Mouse (Mus musculus) CH12.LX (cell line): ENCODE data around the gene Pmf1. TPM values are rescaled to one million over a fixed set of nuclear protein-coding genes. Genes with fewer than 3 reads are reported as not detected.

Source experiments
- DNase-seq: peaks from one replicate; pipeline ENCODE4 v3.0.0-alpha.2; 2013; ENCODE audit errors: extremely low read depth
- H3K27ac ChIP-seq: 2 replicates; pipeline ENCODE4 v1.5.1; 2012; ENCODE audit warnings: low read depth, mild to moderate bottlenecking, control low read depth, moderate library complexity; ENCODE audit not compliant: insufficient read depth
- H3K27me3 ChIP-seq: replicated peaks from 2 replicates; pipeline ENCODE3; 2012; ENCODE audit warnings: inconsistent platforms
- H3K36me3 ChIP-seq, 2 experiments: replicated peaks in 1 of 2; 2 replicates each; pipeline versions ENCODE3 to v1.6.1; 2012; ENCODE audit warnings: inconsistent platforms in 1 of 2, low read length in 1 of 2, mild to moderate bottlenecking in 1 of 2, mixed read lengths in 1 of 2, moderate library complexity in 1 of 2; ENCODE audit not compliant: control insufficient read depth in 1 of 2, insufficient read depth in 1 of 2
- H3K4me1 ChIP-seq, 2 experiments: 2 replicates each; pipeline ENCODE4 v1.6.1; 2012; ENCODE audit warnings: inconsistent platforms in 1 of 2, moderate library complexity in 1 of 2; ENCODE audit not compliant: insufficient read depth in 2 of 2, control insufficient read depth in 1 of 2
- H3K4me2 ChIP-seq: 2 replicates; pipeline ENCODE4 v1.6.1; 2012; ENCODE audit warnings: low read depth, mild to moderate bottlenecking, control low read depth; ENCODE audit not compliant: poor library complexity, insufficient read depth, severe bottlenecking
- H3K4me3 ChIP-seq, 3 experiments: fragments of 150-350 bp in 1 of 3; sonication (generic) in 1 of 3; replicated peaks in 1 of 3; 2 replicates each; pipeline versions ENCODE3 to v1.5.1; 2011 to 2012; ENCODE audit warnings: low read depth in 2 of 3, low read length in 2 of 3, mild to moderate bottlenecking in 2 of 3, moderate library complexity in 2 of 3, control low read depth in 1 of 3, improper control_type of control experiment in 1 of 3, inconsistent platforms in 1 of 3, mixed read lengths in 1 of 3; ENCODE audit not compliant: poor library complexity in 1 of 3
- H3K79me2 ChIP-seq: replicated peaks from 2 replicates; pipeline ENCODE4 v1.6.1; 2012; ENCODE audit warnings: mild to moderate bottlenecking, moderate library complexity; ENCODE audit not compliant: control insufficient read depth, poor library complexity, insufficient read depth, severe bottlenecking; ENCODE audit errors: extremely low read depth
- H3K9ac ChIP-seq: 2 replicates; pipeline ENCODE4 v1.6.1; 2012; ENCODE audit warnings: low read depth, mild to moderate bottlenecking, control low read depth, moderate library complexity; ENCODE audit not compliant: insufficient read depth
- H3K9me3 ChIP-seq: replicated peaks from 2 replicates; pipeline ENCODE3; 2012; ENCODE audit warnings: low read length, inconsistent platforms, mixed read lengths
- BHLHE40 ChIP-seq: IDR thresholded peaks from 2 replicates; pipeline ENCODE4 v1.6.1; 2011; ENCODE audit warnings: mild to moderate bottlenecking, low read depth, low read length, improper control_type of control experiment
- CHD2 ChIP-seq: IDR thresholded peaks from 2 replicates; pipeline ENCODE4 v1.6.1; 2011; ENCODE audit warnings: low read length, improper control_type of control experiment
- E2F4 ChIP-seq: IDR thresholded peaks from 2 replicates; pipeline ENCODE4 v1.6.1; 2011; ENCODE audit warnings: low read depth, low read length, improper control_type of control experiment; ENCODE audit not compliant: insufficient replicate concordance
- EP300 ChIP-seq: IDR thresholded peaks from 2 replicates; pipeline ENCODE4 v1.6.1; 2011; ENCODE audit warnings: low read length, improper control_type of control experiment
- GABPA ChIP-seq: IDR thresholded peaks from 2 replicates; pipeline ENCODE4 v1.6.1; 2012; ENCODE audit warnings: low read depth, low read length, improper control_type of control experiment, inconsistent platforms; ENCODE audit not compliant: insufficient replicate concordance
- IRF4 ChIP-seq: IDR thresholded peaks from 2 replicates; pipeline ENCODE4 v1.6.1; 2014; ENCODE audit warnings: low read depth, mild to moderate bottlenecking, inconsistent platforms, low read length, improper control_type of control experiment
- JUN ChIP-seq: IDR thresholded peaks from 2 replicates; pipeline ENCODE4 v1.6.1; 2011; ENCODE audit warnings: low read depth, mild to moderate bottlenecking, low read length, improper control_type of control experiment, moderate library complexity; ENCODE audit not compliant: insufficient read depth
- MAX ChIP-seq: IDR thresholded peaks from 2 replicates; pipeline ENCODE4 v1.6.1; 2011; ENCODE audit warnings: low read length, improper control_type of control experiment
- MEF2A ChIP-seq: IDR thresholded peaks from 2 replicates; pipeline ENCODE4 v1.6.1; 2014; ENCODE audit warnings: low read depth, mild to moderate bottlenecking, inconsistent platforms, low read length, improper control_type of control experiment, borderline replicate concordance
- NELFE ChIP-seq: IDR thresholded peaks from 2 replicates; pipeline ENCODE4 v1.6.1; 2011; ENCODE audit warnings: low read depth, low read length, improper control_type of control experiment
- NRF1 ChIP-seq: IDR thresholded peaks from 2 replicates; pipeline ENCODE4 v1.6.1; 2014; ENCODE audit warnings: low read depth, mild to moderate bottlenecking, inconsistent platforms, low read length, improper control_type of control experiment, moderate library complexity
- PAX5 ChIP-seq: IDR thresholded peaks from 2 replicates; pipeline ENCODE4 v1.6.1; 2012; ENCODE audit warnings: low read length, inconsistent platforms, mixed read lengths
- POLR2A ChIP-seq: IDR thresholded peaks from 2 replicates; pipeline ENCODE4 v1.6.1; 2011; ENCODE audit warnings: low read depth, mild to moderate bottlenecking, improper control_type of control experiment, low read length
- POLR2AphosphoS2 ChIP-seq: IDR thresholded peaks from 2 replicates; pipeline ENCODE4 v1.6.1; 2011; ENCODE audit warnings: low read depth, low read length, improper control_type of control experiment
- RAD21 ChIP-seq: IDR thresholded peaks from 2 replicates; pipeline ENCODE4 v1.6.1; 2011; ENCODE audit warnings: low read depth, mild to moderate bottlenecking, low read length, improper control_type of control experiment, moderate library complexity
- SIN3A ChIP-seq: IDR thresholded peaks from 2 replicates; pipeline ENCODE4 v1.6.1; 2012; ENCODE audit warnings: low read length, improper control_type of control experiment, inconsistent platforms
- USF1 ChIP-seq: IDR thresholded peaks from 2 replicates; pipeline ENCODE4 v1.6.1; 2014; ENCODE audit warnings: low read depth, mild to moderate bottlenecking, inconsistent platforms, low read length, improper control_type of control experiment
- USF2 ChIP-seq: conservative IDR thresholded peaks from 2 replicates; pipeline ENCODE4 v1.6.1; 2011; ENCODE audit warnings: low read depth, low read length, improper control_type of control experiment
- ZC3H11A ChIP-seq: IDR thresholded peaks from 2 replicates; pipeline ENCODE4 v1.6.1; 2012; ENCODE audit warnings: low read depth, mild to moderate bottlenecking, inconsistent platforms, low read length, improper control_type of control experiment
- ZMIZ1 ChIP-seq: IDR thresholded peaks from 2 replicates; pipeline ENCODE4 v1.6.1; 2012; ENCODE audit warnings: low read depth, mild to moderate bottlenecking, inconsistent platforms, low read length, improper control_type of control experiment
- ZNF384 ChIP-seq: IDR thresholded peaks from 2 replicates; pipeline ENCODE4 v1.6.1; 2012; ENCODE audit warnings: low read depth, low read length, improper control_type of control experiment, inconsistent platforms
- dilution Hi-C: fragments of 300-500 bp; cut with MboI; formaldehyde crosslinking; loops from 2 replicates; pipeline ENCODE4 v1.14.3; 2020; ENCODE audit warnings: low sequenced_read_pairs; ENCODE audit not compliant: extremely low pct_unique_long_range_greater_than_20kb, extremely low pct_ligation_motif_present
- in situ Hi-C: fragments of 300-500 bp; cut with MboI; formaldehyde crosslinking; loops from 3 replicates; pipeline ENCODE4 v1.14.3; 2019; ENCODE audit warnings: low sequenced_read_pairs, low pct_ligation_motif_present, low pct_unique_long_range_greater_than_20kb, mixed read lengths
- polyA plus RNA-seq: library from polyadenylated mRNA; unstranded; fragments of >175 nt; gene quantifications from 2 replicates; pipeline ENCODE4 v1.2.1, GENCODE M21; 2012; ENCODE audit warnings: low read depth; ENCODE audit not compliant: insufficient read length
- total RNA-seq, 2 experiments: library from RNA; depleted of rRNA; stranded (reverse); fragments of 300-350 nt in 1 of 2; fragments of >200 nt in 1 of 2; gene quantifications; 2 replicates each; pipeline ENCODE4 v1.2.3; 2012 to 2014

Gene Pmf1
- total and polyA plus RNA-seq, 3 experiments, result 99.9 to 144 (median 104) TPM

- Histone ChIP-seq H3K4me2 (peak overlapping the region; percentile 65; the same call in 1 of the 2 replicates), H3K9ac (peak overlapping the region; percentile 66; the same call in 1 of the 2 replicates), H3K27me3 (peaks cover 2% of the 10 kb centered on the region), H3K36me3 (peaks cover 6 to 16% of the 10 kb centered on the region in 2 experiments), H3K4me1 (peaks cover 5 to 32% of the 10 kb centered on the region in 2 experiments; a peak in 3 of 4 replicates), H3K4me3 (peak overlapping the region in 2 of 3 experiments; percentile 32 to 74), H3K79me2 (peaks cover 16% of the 10 kb centered on the region), H3K9me3 (no peaks in the 10 kb centered on the region), H3K27ac (no peak overlapping the region)
- TF ChIP-seq NRF1 (no peak), GABPA (no peak), ZMIZ1 (no peak), USF2 (no peak), PAX5 (no peak), JUN (no peak), SIN3A (no peak), IRF4 (no peak), NELFE (no peak), POLR2A (no peak), MAX (no peak), MEF2A (no peak), USF1 (no peak), CHD2 (no peak), POLR2AphosphoS2 (no peak), E2F4 (no peak)
- dilution Hi-C loops, result no loop called here
- no peak for DNase-seq
- in situ Hi-C loops, result no loop called here
These were observed 15.7 kb upstream of the Pmf1 start for GRCm38 (mm10) chr3:88425708-88426420.

GRCm38 (mm10) chr3:88425330-88425689 is 15.2 kb upstream of the Pmf1 start:
- dilution Hi-C loops (no loop called here), in situ Hi-C loops (no loop called here)
- Histone ChIP-seq H3K4me2 (peak overlapping the region; percentile 65; the same call in 1 of the 2 replicates), H3K79me2 (peaks cover 16% of the 10 kb centered on the region), H3K4me3 (peak overlapping the region in 2 of 3 experiments; percentile 32 to 74), H3K27me3 (peaks cover 2% of the 10 kb centered on the region), H3K36me3 (peaks cover 11 to 22% of the 10 kb centered on the region in 2 experiments), H3K27ac (no peak overlapping the region), H3K9ac (peak overlapping the region; percentile 66; the same call in 1 of the 2 replicates), H3K9me3 (no peaks in the 10 kb centered on the region), H3K4me1 (peaks cover 5 to 32% of the 10 kb centered on the region in 2 experiments; a peak in 3 of 4 replicates)
- DNase-seq, result no peak
- no peak for TF ChIP-seq JUN
- TF ChIP-seq BHLHE40, result no peak
- TF ChIP-seq USF1, result no peak
- no peak for TF ChIP-seq ZC3H11A
- TF ChIP-seq E2F4, result no peak
- no peak for TF ChIP-seq ZNF384
- no peak for TF ChIP-seq RAD21
- no peak for TF ChIP-seq EP300
